Mouse (Mus musculus) neural tube, embryonic 12.5 days (tissue): ENCODE results near the gene Zfp697. TPM values are rescaled to one million over a fixed set of nuclear protein-coding genes. Genes with fewer than 3 reads are reported as not detected.
A peak's percentile ranks its signal among the peaks of the same experiment; 100 is the strongest.
"Not testable (repeated sequence)": the region's sequence is repeated elsewhere in the genome, so short reads cannot be mapped to it uniquely, and the experiment has no call there.

Experiments used
- ATAC-seq: fragments of 200-750 bp; cut with Nextera tagmentation; 2 replicates; pipeline ENCODE4 v1.8.0; 2017; ENCODE audit warnings: low read depth, mild to moderate bottlenecking, moderate TSS enrichment, moderate library complexity; ENCODE audit not compliant: low FRiP score
- H3K27ac ChIP-seq: fragments of 300-500 bp; sonication (generic); 2 replicates; pipeline ENCODE4 v1.5.1; 2016
- H3K27me3 ChIP-seq: fragments of 300-500 bp; sonication (generic); replicated peaks from 2 replicates; pipeline ENCODE4 v1.6.1; 2016; ENCODE audit warnings: mild to moderate bottlenecking
- H3K36me3 ChIP-seq: fragments of 300-500 bp; sonication (generic); 2 replicates; pipeline ENCODE4 v1.6.1; 2016; ENCODE audit warnings: mild to moderate bottlenecking
- H3K4me1 ChIP-seq: fragments of 300-500 bp; sonication (generic); 2 replicates; pipeline ENCODE4 v1.6.1; 2016
- H3K4me2 ChIP-seq: fragments of 300-500 bp; sonication (generic); replicated peaks from 2 replicates; pipeline ENCODE4 v1.6.1; 2016; ENCODE audit warnings: mild to moderate bottlenecking
- H3K4me3 ChIP-seq: fragments of 300-500 bp; sonication (generic); 2 replicates; pipeline ENCODE4 v1.5.1; 2016
- H3K9ac ChIP-seq: fragments of 300-500 bp; sonication (generic); 2 replicates; pipeline ENCODE4 v1.6.1; 2016; ENCODE audit warnings: mild to moderate bottlenecking
- H3K9me3 ChIP-seq: fragments of 300-500 bp; sonication (generic); 2 replicates; pipeline ENCODE4 v1.6.1; 2016; ENCODE audit warnings: mild to moderate bottlenecking
- WGBS: fragments of 180-500 bp; shearing (Covaris S2); methylation state at CpG from one replicate; pipeline ENCODE4 v1.1.7; 2016; 5-methylcytosine and 5-hydroxymethylcytosine counted together
- polyA plus RNA-seq: library from polyadenylated mRNA; unstranded; fragments of >200 nt; fragmentation: Nextera tagmentation; extraction: Ambion mirVana; gene quantifications from 2 replicates; pipeline ENCODE4 v1.2.1, GENCODE M21; 2016

Gene Zfp697
- polyA plus RNA-seq, 1 experiment from 2014 or later, result 11.8 TPM

DNA sequence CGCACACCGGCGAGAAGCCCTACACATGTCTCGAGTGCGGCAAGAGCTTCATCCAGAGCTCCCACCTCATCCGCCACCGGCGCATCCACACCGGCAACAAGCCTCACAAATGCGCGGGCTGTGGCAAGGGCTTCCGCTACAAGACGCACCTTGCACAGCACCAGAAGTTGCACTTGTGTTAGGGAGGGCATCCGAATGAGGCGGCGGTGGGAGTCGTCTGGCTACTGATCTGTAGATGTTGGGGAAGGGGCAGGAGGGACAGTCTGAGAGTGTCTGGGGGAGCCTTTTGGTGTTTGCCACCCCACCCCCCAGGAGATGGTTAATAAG, 46.2 kb downstream of the Zfp697 start:
- no peak; the same call in 1 of the 2 replicates for ATAC-seq
- no peaks in the 10 kb centered on the region for H3K9me3 ChIP-seq
- H3K4me3 ChIP-seq, result peak overlapping the region; percentile 52
- 3% methylated on average over 17 of the region's 17 CpGs for WGBS
- H3K27ac ChIP-seq, result no peak overlapping the region
- H3K4me1 ChIP-seq, result peaks cover 25% of the 10 kb centered on the region
- peak overlapping the region; percentile 49 for H3K9ac ChIP-seq
- peak overlapping the region; percentile 95 for H3K4me2 ChIP-seq
- peaks cover 7% of the 10 kb centered on the region; the same call in 1 of the 2 replicates for H3K36me3 ChIP-seq
- peaks cover 31% of the 10 kb centered on the region for H3K27me3 ChIP-seq

- peaks cover 31% of the 10 kb centered on the region for H3K27me3 ChIP-seq
- WGBS, result 20% methylated on average over 8 of the region's 8 CpGs
- H3K27ac ChIP-seq, result no peak overlapping the region
- peaks cover 25% of the 10 kb centered on the region for H3K4me1 ChIP-seq
- H3K9me3 ChIP-seq, result no peaks in the 10 kb centered on the region
- no peak overlapping the region for H3K9ac ChIP-seq
- H3K36me3 ChIP-seq, result peaks cover 7% of the 10 kb centered on the region; the same call in 1 of the 2 replicates
- peak overlapping the region; percentile 95 for H3K4me2 ChIP-seq
- no peak overlapping the region for H3K4me3 ChIP-seq
- ATAC-seq, result no peak
Observed at GRCm38 (mm10) chr3:98428928-98429525, 46.8 kb downstream of the Zfp697 start.

DNA sequence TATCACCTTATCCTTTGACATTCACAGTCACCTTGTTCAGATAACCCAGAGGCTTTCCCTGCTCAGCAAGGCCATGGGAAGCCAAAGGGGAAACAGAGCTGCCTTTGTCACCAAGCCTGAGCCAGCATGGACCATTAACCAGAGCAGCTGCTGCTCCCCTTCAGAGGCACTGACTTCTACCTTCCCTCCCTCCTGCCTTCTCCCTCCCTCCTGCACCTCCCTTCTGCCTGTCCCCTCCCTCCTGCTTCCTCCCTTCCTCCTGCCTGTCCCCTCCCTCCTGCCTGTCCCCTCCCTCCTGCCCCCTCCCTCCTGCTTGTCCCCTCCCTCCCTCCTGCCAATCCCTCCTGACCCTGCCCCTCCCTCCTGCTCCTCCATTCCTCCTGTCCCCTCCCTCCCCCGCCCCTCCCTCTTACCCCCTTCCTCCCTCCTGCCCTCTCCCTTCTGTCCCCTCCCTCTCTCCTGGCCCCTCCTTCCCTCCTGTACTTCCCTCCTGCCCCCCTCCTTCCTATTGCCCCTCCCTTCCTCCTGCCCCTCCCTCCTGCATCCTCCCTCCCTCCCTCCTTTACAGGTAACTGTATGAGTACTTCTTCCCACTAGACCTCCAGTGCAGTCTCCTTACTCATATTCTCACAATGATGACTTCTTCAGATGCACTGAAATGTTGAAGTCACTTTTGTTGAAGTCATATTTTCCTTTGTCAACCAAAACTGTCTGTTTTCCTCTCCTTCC, 52.0 kb downstream of the Zfp697 start:
- no peaks in the 10 kb centered on the region for H3K9me3 ChIP-seq
- H3K4me2 ChIP-seq, result no peak overlapping the region
- H3K9ac ChIP-seq, result no peak overlapping the region
- peaks cover 2% of the 10 kb centered on the region; the same call in 1 of the 2 replicates for H3K27me3 ChIP-seq
- WGBS, result 0% methylated on average over 1 of the region's 1 CpGs
- H3K27ac ChIP-seq, result no peak overlapping the region
- peaks cover 6% of the 10 kb centered on the region; the same call in 1 of the 2 replicates for H3K4me1 ChIP-seq
- peak; percentile 92 for ATAC-seq
- H3K4me3 ChIP-seq, result no peak overlapping the region
- H3K36me3 ChIP-seq, result no peaks in the 10 kb centered on the region

- H3K9ac ChIP-seq, result no peak overlapping the region
- H3K4me2 ChIP-seq, result no peak overlapping the region
- H3K4me3 ChIP-seq, result no peak overlapping the region
- no peaks in the 10 kb centered on the region for H3K27me3 ChIP-seq
- no peaks in the 10 kb centered on the region for H3K4me1 ChIP-seq
- H3K9me3 ChIP-seq, result no peaks in the 10 kb centered on the region
- ATAC-seq, result no peak
- 80% methylated on average over 1 of the region's 1 CpGs for WGBS
- no peaks in the 10 kb centered on the region for H3K36me3 ChIP-seq
- no peak overlapping the region for H3K27ac ChIP-seq
Observed at GRCm38 (mm10) chr3:98435030-98435429, 52.8 kb downstream of the Zfp697 start.

GRCm38 (mm10) chr3:98442245-98442644, 60.0 kb downstream of the Zfp697 start:
- H3K4me3 ChIP-seq, H3K36me3 ChIP-seq: not testable (repeated sequence)

DNA sequence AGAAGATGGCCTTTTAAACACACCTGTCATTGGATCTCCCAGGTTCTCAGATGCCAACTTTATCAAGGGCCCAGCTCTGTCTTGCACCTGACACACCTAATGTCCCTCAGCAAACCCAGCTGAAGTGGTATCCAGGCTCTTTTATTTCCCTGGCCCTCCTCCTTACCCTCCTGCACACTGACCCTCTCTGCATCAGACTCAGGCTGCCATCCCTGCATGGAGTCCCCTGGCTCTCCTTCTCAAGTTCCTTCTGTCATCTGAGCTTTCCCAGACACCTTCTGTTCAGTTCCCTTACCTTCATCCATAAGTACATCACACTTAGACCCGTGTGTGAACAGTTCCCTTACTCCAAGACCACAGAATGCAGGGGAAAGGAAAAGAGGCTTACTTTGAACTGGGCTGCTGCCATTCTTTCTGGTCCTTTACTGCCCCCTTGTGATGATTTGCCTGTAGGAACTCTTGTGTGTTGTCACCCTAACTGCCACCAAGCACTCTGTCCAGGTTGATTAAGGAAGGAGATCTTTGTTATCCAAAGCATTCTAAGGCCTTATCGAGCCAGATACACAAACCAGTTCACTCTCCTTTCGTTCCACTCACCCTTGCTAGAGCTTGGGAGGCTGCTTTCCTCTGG, 61.0 kb downstream of the Zfp697 start:
- not testable (repeated sequence) for H3K4me3 ChIP-seq, H3K4me1 ChIP-seq, H3K9me3 ChIP-seq, H3K36me3 ChIP-seq, H3K27me3 ChIP-seq, H3K9ac ChIP-seq, H3K27ac ChIP-seq, H3K4me2 ChIP-seq
- WGBS, result 10% methylated on average over 3 of the region's 3 CpGs
- ATAC-seq, result peak; percentile 66; the same call in 1 of the 2 replicates

More at GRCm38 (mm10) chr3:98442245-98442644, 60.0 kb downstream of the Zfp697 start:
- not testable (repeated sequence) for H3K9ac ChIP-seq, H3K4me2 ChIP-seq, ATAC-seq, H3K27ac ChIP-seq, H3K27me3 ChIP-seq, H3K9me3 ChIP-seq, H3K4me1 ChIP-seq
- WGBS, result 44% methylated on average over 3 of the region's 3 CpGs

DNA sequence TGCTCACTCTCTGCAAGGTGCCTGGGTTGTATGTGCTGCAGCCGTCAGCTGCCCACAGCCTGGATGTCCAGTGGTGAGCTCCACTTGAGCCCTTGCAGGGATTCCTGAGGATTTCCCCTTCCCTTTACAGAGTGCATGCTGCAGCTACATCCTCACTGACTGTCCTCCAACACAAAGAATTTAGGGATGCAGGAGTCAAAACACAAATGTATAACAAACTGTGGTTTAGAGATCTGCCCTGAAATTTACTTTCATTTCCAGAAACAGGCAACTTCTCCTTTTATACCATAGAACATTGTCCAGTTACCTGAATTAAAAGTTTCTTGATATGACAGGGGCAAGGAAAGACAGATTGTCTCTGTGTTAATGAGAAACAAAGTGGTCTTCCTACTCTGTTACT, 61.7 kb downstream of the Zfp697 start:
- not testable (repeated sequence) for H3K9me3 ChIP-seq, H3K4me1 ChIP-seq, H3K9ac ChIP-seq, ATAC-seq, H3K27me3 ChIP-seq, H3K36me3 ChIP-seq, H3K27ac ChIP-seq, H3K4me3 ChIP-seq, H3K4me2 ChIP-seq
- WGBS, result 44% methylated on average over 1 of the region's 1 CpGs

GRCm38 (mm10) chr3:98453786-98454185, 71.5 kb downstream of the Zfp697 start:
- not testable (repeated sequence) for H3K9ac ChIP-seq, H3K27me3 ChIP-seq, H3K4me1 ChIP-seq, H3K4me3 ChIP-seq, H3K36me3 ChIP-seq, H3K27ac ChIP-seq, H3K9me3 ChIP-seq, H3K4me2 ChIP-seq, ATAC-seq
- WGBS, result 74% methylated on average over 5 of the region's 5 CpGs

GRCm38 (mm10) chr3:98457026-98457425, 74.8 kb downstream of the Zfp697 start, which contains the start of gene Gm4450:
Gm4450 (minus strand) TSS chr3:98457126.
- 100% methylated on average over 1 of the region's 1 CpGs for WGBS
- H3K4me1 ChIP-seq, result not testable (repeated sequence)

GRCm38 (mm10) chr3:98469323-98469722, 87.1 kb downstream of the Zfp697 start:
- H3K4me2 ChIP-seq, H3K36me3 ChIP-seq, H3K27me3 ChIP-seq, H3K9ac ChIP-seq, H3K4me1 ChIP-seq, ATAC-seq, H3K27ac ChIP-seq, H3K9me3 ChIP-seq, H3K4me3 ChIP-seq: not testable (repeated sequence)
- WGBS, result 86% methylated on average over 1 of the region's 2 CpGs

More at GRCm38 (mm10) chr3:98457026-98457425, 74.8 kb downstream of the Zfp697 start, which contains the start of gene Gm4450:
- not testable (repeated sequence) for H3K4me2 ChIP-seq, H3K27ac ChIP-seq, H3K9ac ChIP-seq, H3K9me3 ChIP-seq, H3K36me3 ChIP-seq, H3K4me3 ChIP-seq, ATAC-seq, H3K27me3 ChIP-seq

DNA sequence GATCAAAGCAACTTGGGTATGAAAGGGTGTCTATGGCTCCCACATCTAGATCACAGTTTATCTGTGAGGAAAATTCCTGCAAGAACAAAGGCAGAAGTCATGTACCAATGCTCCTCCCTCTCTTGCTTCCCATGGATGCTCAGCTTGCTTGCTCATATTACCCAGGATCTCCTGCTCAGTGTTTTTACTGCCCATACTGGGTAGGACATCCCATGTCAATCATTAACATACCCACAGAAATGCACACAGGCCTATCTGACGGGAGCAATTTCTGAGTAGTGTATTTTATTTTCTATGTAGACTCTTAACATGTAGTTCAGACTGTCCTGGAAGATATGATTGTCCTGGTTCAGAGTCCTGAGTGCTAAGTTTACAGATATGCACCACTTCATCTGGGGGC, 88.8 kb downstream of the Zfp697 start:
- not testable (repeated sequence) for ATAC-seq, H3K4me1 ChIP-seq, H3K9ac ChIP-seq, H3K36me3 ChIP-seq, H3K9me3 ChIP-seq, H3K4me3 ChIP-seq, H3K27ac ChIP-seq, H3K4me2 ChIP-seq, H3K27me3 ChIP-seq
- WGBS, result no CpG with 5 or more reads among the region's 1 CpGs

GRCm38 (mm10) chr3:98471499-98471898, 89.2 kb downstream of the Zfp697 start:
- not testable (repeated sequence) for H3K4me3 ChIP-seq, H3K4me2 ChIP-seq, ATAC-seq, H3K4me1 ChIP-seq, H3K36me3 ChIP-seq, H3K9me3 ChIP-seq, H3K9ac ChIP-seq, H3K27ac ChIP-seq, H3K27me3 ChIP-seq
